Mouse (Mus musculus) cerebellum, adult 11-12 months (tissue): ENCODE measurements around the gene Agtrap.
A peak's percentile ranks its signal among the peaks of the same experiment; 100 is the strongest.

Source experiments
- DNase-seq: peaks from one replicate; pipeline ENCODE4 v3.0.0; 2022

Gene Agtrap

GRCm38 (mm10) chr4:148044113-148044512, 43.7 kb downstream of the Agtrap start:
- DNase-seq: no peak

GRCm38 (mm10) chr4:148043327-148043726, 44.5 kb downstream of the Agtrap start:
- peak; percentile 65 for DNase-seq

DNA sequence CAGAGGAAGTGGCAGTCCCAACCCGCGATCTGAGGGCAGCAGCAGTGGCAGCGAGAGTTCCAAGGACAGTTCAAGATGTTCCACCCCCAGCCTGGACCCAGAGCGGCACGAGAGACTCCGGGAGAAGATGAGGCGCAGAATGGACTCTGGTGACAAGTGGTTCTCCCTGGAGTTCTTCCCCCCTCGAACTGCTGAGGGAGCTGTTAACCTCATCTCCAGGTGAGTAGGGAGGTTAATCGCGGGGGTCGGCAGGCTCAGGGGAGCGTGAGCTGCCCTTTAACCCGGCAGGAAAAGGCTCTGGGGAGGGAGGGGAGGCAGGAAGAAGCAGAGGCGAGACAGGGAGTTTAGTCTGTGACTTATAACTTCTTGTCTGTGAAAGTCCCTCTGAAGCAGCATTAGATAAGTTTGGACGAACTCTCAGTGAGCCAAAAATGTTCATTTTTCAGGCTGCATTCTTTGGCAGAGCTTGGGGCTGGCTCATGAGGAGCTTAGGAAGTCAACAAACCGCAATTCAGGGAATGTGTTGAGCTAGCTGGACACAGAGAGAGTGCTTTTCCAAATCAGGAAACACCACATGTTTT, 46.1 kb downstream of the Agtrap start:
- DNase-seq: no peak

DNA sequence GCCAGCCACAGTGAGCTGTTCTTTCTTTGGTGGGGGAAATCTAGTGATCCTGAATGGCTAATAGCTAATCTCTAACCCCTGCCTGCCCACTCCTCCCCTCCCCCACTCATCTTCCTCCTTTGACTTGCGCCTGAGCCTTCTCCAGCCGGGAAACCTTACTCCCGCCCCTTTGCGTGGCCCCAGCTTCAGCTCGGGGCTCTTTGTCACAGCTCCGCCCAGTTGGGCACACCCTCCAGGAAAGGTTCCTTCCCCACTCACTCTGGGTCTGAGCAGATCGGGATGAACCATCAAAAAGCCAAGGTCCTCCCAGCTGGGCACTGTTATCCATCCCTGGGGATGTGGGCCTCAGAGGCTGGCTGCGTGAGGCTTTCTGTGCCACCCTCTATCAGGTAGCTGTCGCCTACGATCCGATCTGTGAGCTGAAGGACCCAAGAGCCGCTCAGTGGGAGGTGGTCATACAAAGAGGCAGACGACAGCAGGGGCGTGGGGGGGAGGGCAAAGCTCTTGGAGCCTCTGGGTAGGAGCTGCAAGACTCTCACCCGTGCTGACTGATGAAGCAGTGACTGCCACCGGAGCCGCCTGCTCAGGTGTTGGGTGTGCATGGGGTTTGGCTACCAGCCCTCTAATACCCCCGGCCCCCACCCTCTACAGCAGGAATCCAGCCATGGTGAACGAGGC, 46.8 kb downstream of the Agtrap start:
- DNase-seq: peak; percentile 82

DNA sequence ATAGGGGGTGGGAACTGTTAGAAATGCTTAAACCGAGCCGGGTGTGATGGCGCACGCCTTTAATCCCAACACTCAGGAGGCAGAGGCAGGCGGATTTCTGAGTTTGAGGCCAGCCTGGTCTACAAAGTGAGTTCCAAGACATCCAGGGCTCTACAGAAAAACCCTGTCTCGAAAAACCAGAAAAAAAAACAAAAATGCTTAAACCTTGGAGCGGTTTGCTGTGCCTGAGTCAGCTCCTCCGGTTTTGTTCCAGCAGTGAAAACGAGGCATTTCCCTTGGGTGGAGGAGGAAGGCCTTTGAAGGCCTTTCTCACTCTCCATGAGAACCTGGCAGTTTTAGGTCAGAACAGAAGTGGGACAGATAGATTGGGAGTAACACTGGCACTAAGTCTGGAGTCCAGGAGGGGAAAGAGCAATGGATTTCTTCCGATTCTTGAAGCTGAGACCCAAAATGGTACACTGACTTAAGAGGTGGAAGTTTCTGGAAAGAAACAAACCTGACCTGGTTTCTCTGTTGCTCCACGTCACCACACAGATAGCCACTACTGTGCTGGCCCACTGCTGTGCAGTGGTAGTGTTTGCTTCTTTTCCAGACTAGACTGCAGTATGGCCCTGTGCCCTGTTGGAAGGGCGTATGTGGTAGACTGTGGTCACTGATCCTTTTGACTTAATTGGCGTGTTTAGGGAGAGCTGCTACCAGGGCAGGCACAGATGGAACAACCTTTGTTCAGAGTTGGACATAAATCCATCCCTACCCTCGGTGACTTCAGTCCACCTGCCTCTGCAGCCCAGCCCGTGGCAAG, 47.6 kb downstream of the Agtrap start:
- DNase-seq: peak; percentile 65

- DNase-seq: peak; percentile 60
These were observed 48.4 kb downstream of the Agtrap start for GRCm38 (mm10) chr4:148039254-148040028.

DNA sequence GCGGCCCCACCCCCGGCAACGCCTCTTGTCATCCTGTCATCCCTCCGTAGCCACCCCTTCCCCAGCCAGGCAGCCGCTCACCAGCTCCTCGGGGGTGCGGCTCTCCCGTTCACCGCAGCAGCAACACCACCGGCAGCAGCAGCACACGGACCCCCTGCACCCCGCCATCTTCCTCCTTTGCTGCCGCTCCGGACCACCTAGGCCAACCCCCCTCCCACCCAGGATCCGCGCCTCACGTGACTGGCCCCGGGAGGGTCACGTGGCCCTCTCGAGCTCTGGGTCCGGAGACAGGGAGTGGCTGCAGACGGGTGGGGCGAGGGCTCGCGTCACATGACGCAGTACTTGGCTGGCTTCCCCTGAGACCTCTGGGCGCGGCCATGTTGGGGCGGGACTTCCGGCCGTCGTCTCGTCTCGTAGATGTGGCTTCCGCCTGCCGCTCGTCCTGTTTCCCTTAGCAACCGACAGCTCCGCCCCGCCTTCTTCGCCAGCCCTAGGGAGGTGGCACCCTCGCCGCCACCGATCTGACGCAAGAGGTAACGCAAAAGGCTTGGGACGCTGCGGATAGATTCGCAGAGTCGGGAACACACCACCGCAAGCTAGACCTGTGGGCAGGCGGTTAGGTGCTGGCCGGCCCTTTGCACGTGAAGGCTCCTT, 49.1 kb downstream of the Agtrap start, which contains the start of the genes Clcn6 and Mthfr:
Gene Clcn6 (minus strand): TSS at position 222 of the 654 bp plus-strand sequence.
Gene Mthfr (plus strand): TSS at position 478 of the 654 bp plus-strand sequence.
- DNase-seq: peak; percentile 100

GRCm38 (mm10) chr4:148038079-148038599, 49.7 kb downstream of the Agtrap start:
- no peak for DNase-seq

- no peak for DNase-seq
These were observed 52.4 kb downstream of the Agtrap start for GRCm38 (mm10) chr4:148035440-148035839.

- no peak for DNase-seq
These were observed 53.9 kb downstream of the Agtrap start for GRCm38 (mm10) chr4:148033858-148034410.

GRCm38 (mm10) chr4:148030506-148030905, 57.3 kb downstream of the Agtrap start:
- DNase-seq: no peak

- DNase-seq: no peak
These were observed 58.5 kb downstream of the Agtrap start for GRCm38 (mm10) chr4:148029297-148029696.
